Mouse (Mus musculus) liver, embryonic 16.5 days (tissue): ENCODE data around the gene Art1. TPM values are rescaled to one million over a fixed set of nuclear protein-coding genes. Genes with fewer than 3 reads are reported as not detected.

Experiments
- ATAC-seq: fragments of 200-750 bp; cut with Nextera tagmentation; 2 replicates; pipeline ENCODE4 v1.8.0; 2017; ENCODE audit warnings: low read depth, mild to moderate bottlenecking, moderate number of reproducible peaks, moderate library complexity
- H3K27ac ChIP-seq: fragments of 300-500 bp; sonication (generic); 2 replicates; pipeline ENCODE4 v1.5.1; 2014; ENCODE audit warnings: mild to moderate bottlenecking, low read length
- H3K27me3 ChIP-seq: fragments of 300-500 bp; sonication (generic); 2 replicates; pipeline ENCODE4 v1.6.1; 2014; ENCODE audit warnings: low read depth, low read length, mixed read lengths; ENCODE audit not compliant: control insufficient read depth, insufficient read depth
- H3K36me3 ChIP-seq: fragments of 300-500 bp; sonication (generic); 2 replicates; pipeline ENCODE4 v1.6.1; 2014; ENCODE audit warnings: mild to moderate bottlenecking; ENCODE audit not compliant: control insufficient read depth, insufficient read depth
- H3K4me1 ChIP-seq: fragments of 300-500 bp; sonication (generic); 2 replicates; pipeline ENCODE4 v1.6.1; 2014; ENCODE audit warnings: low read depth, low read length, mixed read lengths; ENCODE audit not compliant: control insufficient read depth
- H3K4me2 ChIP-seq: fragments of 300-500 bp; sonication (generic); 2 replicates; pipeline ENCODE4 v1.6.1; 2014; ENCODE audit warnings: low read depth, low read length, mixed read lengths
- H3K4me3 ChIP-seq: fragments of 300-500 bp; sonication (generic); 2 replicates; pipeline ENCODE4 v1.5.1; 2014; ENCODE audit warnings: low read depth, mild to moderate bottlenecking, low read length
- H3K9ac ChIP-seq: fragments of 300-500 bp; sonication (generic); 2 replicates; pipeline ENCODE4 v1.6.1; 2014; ENCODE audit warnings: low read depth, low read length
- H3K9me3 ChIP-seq: fragments of 300-500 bp; sonication (generic); replicated peaks from 2 replicates; pipeline ENCODE4 v1.6.1; 2016; ENCODE audit warnings: low read length; ENCODE audit not compliant: control insufficient read depth
- WGBS: fragments of 180-500 bp; shearing (Covaris S2); extraction: QIAGEN DNeasy Blood & Tissue Kit; methylation state at CpG from one replicate; pipeline ENCODE4 v1.1.7; 2014; ENCODE audit not compliant: insufficient replicate concordance; 5-methylcytosine and 5-hydroxymethylcytosine counted together
- polyA plus RNA-seq: library from polyadenylated mRNA; unstranded; fragments of >200 nt; fragmentation: Nextera tagmentation; extraction: Ambion mirVana; gene quantifications from 2 replicates; pipeline ENCODE4 v1.2.1, GENCODE M21; 2015

Gene Art1
- polyA plus RNA-seq, 1 experiment from 2014 or later: 0.93 TPM

GRCm38 (mm10) chr7:102080311-102080710 lies 21.2 kb upstream of the Art1 start:
- Histone ChIP-seq H3K4me1 (no peaks in the 10 kb centered on the region), H3K27ac (no peak overlapping the region), H3K4me2 (no peak overlapping the region), H3K9me3 (no peaks in the 10 kb centered on the region), H3K4me3 (no peak overlapping the region), H3K9ac (no peak overlapping the region), H3K36me3 (peaks cover 44% of the 10 kb centered on the region), H3K27me3 (no peaks in the 10 kb centered on the region)
- WGBS: 85% methylated on average over 8 of the region's 8 CpGs
- ATAC-seq: no peak

- WGBS: 88% methylated on average over 5 of the region's 5 CpGs
- Histone ChIP-seq H3K9me3 (no peaks in the 10 kb centered on the region), H3K4me2 (no peak overlapping the region), H3K36me3 (peaks cover 36% of the 10 kb centered on the region), H3K27ac (no peak overlapping the region), H3K4me1 (no peaks in the 10 kb centered on the region), H3K9ac (no peak overlapping the region), H3K27me3 (no peaks in the 10 kb centered on the region), H3K4me3 (no peak overlapping the region)
- ATAC-seq: no peak
These were observed 19.8 kb upstream of the Art1 start for GRCm38 (mm10) chr7:102081784-102082183.

- Histone ChIP-seq H3K9me3 (no peaks in the 10 kb centered on the region), H3K4me3 (no peak within 1 kb of the TSS), H3K36me3 (peaks cover 26% of the 10 kb centered on the region), H3K4me1 (no peaks in the 10 kb centered on the region), H3K27me3 (no peaks in the 10 kb centered on the region), H3K9ac (no peak within 1 kb of the TSS), H3K27ac (no peak within 1 kb of the TSS), H3K4me2 (no peak within 1 kb of the TSS)
- WGBS: 74% methylated on average over 5 of the region's 5 CpGs
- no peak for ATAC-seq
These were observed 18.7 kb upstream of the Art1 start, which contains the start of gene Trpc2 for GRCm38 (mm10) chr7:102082816-102083215. Gene Trpc2 (plus strand): TSS chr7:102083116.

DNA sequence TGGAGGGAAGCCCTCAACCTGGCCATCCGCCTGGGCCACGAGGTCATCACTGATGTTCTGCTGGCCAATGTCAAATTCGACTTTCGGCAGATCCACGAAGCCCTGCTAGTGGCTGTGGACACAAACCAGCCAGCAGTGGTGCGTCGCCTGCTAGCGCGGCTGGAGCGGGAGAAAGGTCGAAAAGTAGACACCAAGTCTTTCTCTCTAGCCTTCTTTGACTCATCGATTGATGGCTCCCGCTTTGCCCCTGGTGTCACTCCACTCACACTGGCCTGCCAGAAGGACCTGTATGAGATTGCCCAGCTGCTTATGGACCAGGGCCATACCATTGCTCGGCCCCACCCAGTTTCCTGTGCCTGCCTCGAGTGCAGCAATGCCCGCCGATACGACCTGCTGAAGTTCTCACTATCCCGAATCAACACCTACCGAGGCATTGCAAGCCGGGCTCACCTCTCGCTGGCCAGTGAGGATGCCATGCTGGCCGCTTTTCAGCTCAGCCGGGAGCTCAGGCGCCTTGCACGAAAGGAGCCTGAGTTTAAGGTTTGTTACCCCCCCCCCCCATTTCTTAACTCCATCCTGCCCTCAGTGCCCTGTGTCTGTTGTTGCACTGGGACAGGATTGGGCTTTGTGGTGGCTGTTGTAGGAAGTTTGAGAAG lies 17.4 kb upstream of the Art1 start:
- Histone ChIP-seq H3K4me1 (no peaks in the 10 kb centered on the region), H3K4me2 (no peak overlapping the region), H3K4me3 (no peak overlapping the region), H3K9ac (no peak overlapping the region), H3K9me3 (no peaks in the 10 kb centered on the region), H3K27ac (no peak overlapping the region), H3K36me3 (peaks cover 17% of the 10 kb centered on the region), H3K27me3 (no peaks in the 10 kb centered on the region)
- WGBS: 85% methylated on average over 26 of the region's 26 CpGs
- no peak for ATAC-seq

DNA sequence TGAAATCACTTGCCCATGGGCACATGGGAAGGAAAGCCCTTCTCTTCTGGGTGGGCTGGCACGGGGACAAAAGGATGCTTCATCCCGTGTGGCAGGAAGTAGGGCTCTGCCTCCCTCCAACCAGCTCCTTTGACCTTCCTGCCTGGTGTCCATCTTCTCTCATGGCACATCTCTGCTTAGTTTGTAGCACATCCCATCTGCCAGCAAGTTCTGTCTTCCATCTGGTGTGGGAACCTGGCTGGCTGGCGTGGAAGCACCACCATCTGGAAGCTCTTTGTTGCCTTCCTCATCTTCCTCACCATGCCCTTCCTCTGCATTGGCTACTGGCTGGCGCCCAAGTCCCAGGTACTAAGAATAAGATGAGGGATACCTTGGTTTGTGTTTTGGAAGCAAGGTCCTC lies 14.2 kb upstream of the Art1 start:
- no peak overlapping the region for H3K4me2 ChIP-seq
- H3K27me3 ChIP-seq: no peaks in the 10 kb centered on the region
- H3K9ac ChIP-seq: no peak overlapping the region
- no peaks in the 10 kb centered on the region; the same call in 1 of the 2 replicates for H3K36me3 ChIP-seq
- H3K4me1 ChIP-seq: no peaks in the 10 kb centered on the region
- 63% methylated on average over 4 of the region's 4 CpGs for WGBS
- H3K4me3 ChIP-seq: no peak overlapping the region
- no peak overlapping the region for H3K27ac ChIP-seq
- no peaks in the 10 kb centered on the region for H3K9me3 ChIP-seq
- ATAC-seq: no peak

DNA sequence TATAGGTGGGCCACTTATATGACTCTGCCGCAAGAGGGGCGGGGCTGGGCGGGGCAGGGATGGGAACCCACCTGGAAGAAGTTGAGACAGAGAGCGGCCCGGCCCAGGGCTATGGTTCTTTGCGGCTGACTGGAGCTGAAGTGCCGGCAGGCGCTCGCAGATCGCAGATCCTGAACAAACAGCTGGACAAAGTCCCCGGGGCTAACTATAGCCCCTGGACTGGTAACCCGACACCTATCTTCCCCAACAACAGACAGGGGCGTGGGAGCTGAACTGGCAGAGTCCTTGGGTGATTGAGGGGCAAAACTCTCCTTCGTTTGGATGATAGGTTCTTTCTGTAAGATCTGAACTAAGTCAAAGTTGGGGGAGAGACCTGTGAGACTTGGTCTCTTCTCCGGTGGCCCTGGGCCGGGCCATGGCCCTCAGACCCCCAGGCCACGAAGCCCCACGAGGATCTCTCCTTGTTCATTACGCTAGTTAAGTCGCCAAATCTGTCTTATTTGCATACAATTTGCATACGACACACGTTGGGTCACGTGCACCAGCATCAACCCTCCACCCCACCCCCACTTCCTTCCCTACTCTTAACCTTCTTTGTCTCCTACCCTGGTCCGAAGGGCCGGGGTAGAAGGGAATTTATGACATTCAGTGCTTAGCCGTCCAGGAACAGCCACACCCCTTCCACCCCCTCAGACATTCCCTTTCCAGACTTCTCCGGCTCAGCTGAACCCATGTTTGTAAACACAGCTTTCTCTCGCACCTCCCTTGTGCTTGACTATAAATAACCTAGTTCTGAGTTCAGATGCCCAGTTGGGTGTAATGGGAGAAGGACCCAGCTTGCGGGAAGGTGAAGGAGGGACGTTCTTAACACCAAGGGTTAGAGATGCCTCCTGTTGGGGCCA lies 1.5 kb upstream of the Art1 start:
- Histone ChIP-seq H3K9ac (no peak overlapping the region), H3K36me3 (no peaks in the 10 kb centered on the region), H3K4me3 (peak overlapping the region; percentile 50), H3K4me1 (peaks cover 22% of the 10 kb centered on the region), H3K27ac (no peak overlapping the region), H3K9me3 (no peaks in the 10 kb centered on the region), H3K4me2 (peak overlapping the region; percentile 80), H3K27me3 (no peaks in the 10 kb centered on the region)
- peak; percentile 52 for ATAC-seq
- WGBS: 6% methylated on average over 30 of the region's 30 CpGs

GRCm38 (mm10) chr7:102100868-102101267 lies 675 bp upstream of the Art1 start:
- H3K4me2 ChIP-seq: no peak overlapping the region
- no peak overlapping the region for H3K9ac ChIP-seq
- H3K27me3 ChIP-seq: no peaks in the 10 kb centered on the region
- H3K4me1 ChIP-seq: peaks cover 22% of the 10 kb centered on the region
- H3K36me3 ChIP-seq: no peaks in the 10 kb centered on the region
- WGBS: 58% methylated on average over 5 of the region's 5 CpGs
- H3K27ac ChIP-seq: no peak overlapping the region
- ATAC-seq: no peak
- no peaks in the 10 kb centered on the region for H3K9me3 ChIP-seq
- no peak overlapping the region for H3K4me3 ChIP-seq

GRCm38 (mm10) chr7:102102241-102102640 lies 698 bp downstream of the Art1 start:
- no peaks in the 10 kb centered on the region for H3K9me3 ChIP-seq
- no peak overlapping the region for H3K27ac ChIP-seq
- H3K4me2 ChIP-seq: no peak overlapping the region
- no peak overlapping the region for H3K9ac ChIP-seq
- no peaks in the 10 kb centered on the region for H3K27me3 ChIP-seq
- no peaks in the 10 kb centered on the region for H3K36me3 ChIP-seq
- H3K4me1 ChIP-seq: peaks cover 22% of the 10 kb centered on the region
- no peak for ATAC-seq
- no peak overlapping the region for H3K4me3 ChIP-seq
- WGBS: 69% methylated on average over 8 of the region's 8 CpGs

DNA sequence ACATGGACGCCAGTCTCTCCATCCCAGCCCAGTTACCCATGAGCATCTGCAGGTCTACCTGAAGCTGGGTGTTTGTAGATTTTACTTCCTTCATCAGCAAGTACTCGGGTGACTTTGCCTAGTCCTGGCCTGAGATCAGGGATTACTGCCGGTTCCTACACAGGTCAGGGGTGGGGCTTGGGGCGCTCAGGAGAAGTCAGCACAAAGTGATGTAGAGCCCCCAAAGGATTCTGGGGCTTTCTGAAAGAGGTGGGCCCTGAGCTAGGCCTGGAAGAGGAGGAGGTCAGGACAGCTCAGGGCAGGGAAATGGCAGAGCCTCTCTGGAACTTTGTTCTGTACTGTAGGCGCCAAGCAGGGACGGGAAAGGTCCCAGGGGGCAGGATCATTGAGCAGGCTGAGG lies 1.2 kb downstream of the Art1 start:
- Histone ChIP-seq H3K27me3 (no peaks in the 10 kb centered on the region), H3K9me3 (no peaks in the 10 kb centered on the region), H3K36me3 (no peaks in the 10 kb centered on the region), H3K27ac (no peak overlapping the region), H3K4me3 (no peak overlapping the region), H3K4me1 (peaks cover 22% of the 10 kb centered on the region), H3K9ac (no peak overlapping the region), H3K4me2 (no peak overlapping the region)
- no peak for ATAC-seq
- WGBS: 47% methylated on average over 6 of the region's 6 CpGs
